Mouse (Mus musculus) mature B cell (primary cell): ENCODE results near the gene Nomo1.

Experiments used
- in situ Hi-C: fragments of 300-500 bp; cut with MboI; formaldehyde crosslinking; loops from 2 replicates; pipeline ENCODE4 v1.14.3; 2019

The Nomo1 gene

DNA sequence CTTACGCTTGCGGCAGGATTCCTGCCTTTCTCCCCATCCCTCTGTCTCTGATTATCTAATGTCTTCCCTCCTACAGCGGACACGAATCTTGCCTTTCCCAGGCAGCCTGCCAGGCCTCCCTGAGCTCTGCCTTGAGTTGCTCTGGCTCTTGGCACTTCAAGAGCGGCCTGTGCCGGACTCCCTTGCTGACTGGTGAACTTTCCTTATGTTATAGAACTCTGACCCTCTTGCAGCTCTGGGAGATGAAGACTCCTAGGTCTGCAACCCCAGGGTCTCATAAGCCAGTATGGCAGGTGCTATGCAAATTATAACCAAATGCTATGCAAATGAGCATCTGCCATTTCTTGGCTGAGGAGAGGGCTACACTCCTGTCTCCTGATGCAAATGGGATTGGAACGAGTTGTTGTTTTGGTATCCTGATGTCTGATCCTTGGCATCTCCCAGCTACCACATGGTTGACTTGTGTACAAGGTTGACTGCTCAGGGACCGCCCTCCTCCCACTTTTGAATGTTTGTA, 69.6 kb downstream of the Nomo1 start:
- in situ Hi-C loops: no loop called here

DNA sequence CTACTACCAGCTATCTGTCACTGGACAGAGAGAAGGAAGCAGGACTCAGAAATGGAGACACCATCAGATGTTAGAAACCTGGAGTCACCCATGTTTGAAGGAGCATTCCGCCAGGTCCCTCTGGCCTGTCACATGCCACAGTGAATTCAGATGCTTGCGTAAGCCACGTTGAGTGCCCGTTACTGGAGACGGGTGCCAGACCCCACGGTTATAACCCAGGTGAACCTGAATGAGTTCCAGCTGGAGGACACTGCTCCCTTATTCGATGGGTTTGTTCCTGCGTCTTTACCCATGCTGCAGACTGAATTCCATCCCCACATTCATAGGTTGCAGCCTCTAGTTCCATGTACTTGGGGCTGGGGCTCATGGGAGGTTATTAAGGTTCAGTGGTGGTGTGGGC, 70.3 kb downstream of the Nomo1 start:
- in situ Hi-C loops: no loop called here

DNA sequence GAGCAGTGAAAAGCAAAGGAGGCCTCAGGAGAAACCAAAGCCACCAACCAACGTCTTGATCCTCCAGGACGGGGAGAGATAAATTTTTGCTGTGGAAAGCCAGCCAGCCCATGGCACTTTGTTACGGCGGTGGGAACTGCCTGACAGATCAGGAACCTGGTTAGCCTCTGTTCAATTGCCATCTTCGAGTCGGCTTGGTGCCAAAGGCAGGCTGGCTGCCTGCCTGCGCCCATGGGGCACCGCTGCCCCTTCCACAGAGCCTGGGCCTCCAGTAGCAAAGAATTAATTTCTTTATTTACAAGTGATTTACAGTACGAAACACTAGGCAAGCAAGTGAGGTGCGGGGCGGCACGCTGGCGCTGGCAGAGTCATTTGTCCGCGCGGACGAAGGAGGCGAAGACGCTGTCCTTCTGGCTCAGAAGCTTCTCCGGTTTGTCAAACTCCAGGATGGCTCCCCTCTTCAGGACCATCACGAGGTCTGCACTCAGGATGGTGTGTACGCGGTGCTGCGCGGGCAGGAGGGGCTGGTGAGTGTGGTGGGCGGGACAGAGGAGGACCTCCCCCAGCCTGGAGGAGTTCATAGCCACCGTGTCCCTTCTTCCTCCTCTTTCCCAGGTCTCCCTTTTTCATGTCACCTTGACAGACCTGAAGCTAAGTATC, 70.9 kb downstream of the Nomo1 start:
- in situ Hi-C loops: no loop called here

DNA sequence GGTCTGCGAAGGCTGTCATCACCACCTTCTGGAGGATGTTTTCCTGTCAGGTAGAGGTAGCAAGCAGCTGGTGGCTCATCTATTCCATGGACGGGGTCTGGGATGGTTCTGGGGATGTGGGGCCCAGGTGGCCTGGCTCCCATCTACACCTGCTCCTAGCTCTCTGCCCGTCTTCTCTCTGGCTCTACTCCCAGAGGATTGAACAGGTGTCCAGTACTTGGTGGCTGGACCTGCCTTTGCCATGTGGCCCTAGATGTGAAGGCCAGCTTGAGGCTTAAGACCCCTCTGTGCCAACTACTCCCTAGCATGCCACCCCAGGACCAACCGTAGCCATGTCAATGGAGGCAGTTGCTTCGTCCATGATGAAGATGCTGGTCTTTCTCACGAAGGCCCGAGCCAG, 72.0 kb downstream of the Nomo1 start:
- in situ Hi-C loops: no loop called here

DNA sequence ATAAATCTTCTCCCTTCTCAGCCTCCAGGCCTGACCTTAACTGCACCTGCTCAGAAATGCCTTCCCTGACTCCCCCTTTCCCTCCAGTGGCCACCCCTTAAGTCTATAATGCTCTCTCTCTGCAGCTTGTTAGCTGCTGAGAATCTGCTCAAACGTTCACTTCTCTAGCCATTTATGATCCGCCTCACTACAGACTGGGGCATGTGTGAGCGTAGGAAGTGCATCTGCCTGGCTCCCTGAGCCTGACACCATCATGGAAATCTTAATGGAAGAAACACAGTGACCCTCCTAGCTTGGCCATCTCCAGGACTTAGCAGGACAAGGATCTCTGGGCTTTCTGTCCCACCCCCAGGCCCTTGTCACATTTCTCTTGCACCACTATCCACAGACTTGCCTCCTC, 76.6 kb downstream of the Nomo1 start:
- in situ Hi-C loops: no loop called here

DNA sequence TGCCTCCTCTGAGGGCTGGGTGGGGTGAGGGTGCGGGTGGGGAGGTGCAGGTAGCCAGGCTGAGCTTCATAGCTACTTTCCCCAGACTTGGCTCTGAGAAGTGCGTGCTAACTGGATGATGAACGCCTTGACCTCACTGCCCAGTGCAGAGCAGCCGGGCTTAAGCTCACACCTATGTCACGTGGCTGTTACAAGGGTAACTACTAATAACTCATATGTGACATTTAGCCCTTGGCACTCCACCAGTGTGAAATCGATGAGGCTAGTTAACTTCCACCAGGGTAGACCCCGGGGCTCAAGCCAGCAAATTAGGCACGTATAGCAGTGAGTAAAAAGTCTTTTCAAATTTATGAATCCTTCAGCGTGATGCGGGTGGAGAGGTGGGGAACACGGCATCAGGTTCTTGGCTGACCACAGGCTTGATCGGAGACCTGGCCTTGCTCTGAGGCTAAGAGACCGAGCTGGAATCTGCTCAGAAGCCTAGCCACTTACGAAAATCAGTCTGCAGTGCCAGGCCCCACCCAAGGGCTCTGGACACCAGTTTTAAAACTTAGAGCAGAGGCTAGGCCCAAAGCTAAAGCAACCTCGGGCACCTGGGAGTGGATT, 77.8 kb downstream of the Nomo1 start:
- in situ Hi-C loops: no loop called here

DNA sequence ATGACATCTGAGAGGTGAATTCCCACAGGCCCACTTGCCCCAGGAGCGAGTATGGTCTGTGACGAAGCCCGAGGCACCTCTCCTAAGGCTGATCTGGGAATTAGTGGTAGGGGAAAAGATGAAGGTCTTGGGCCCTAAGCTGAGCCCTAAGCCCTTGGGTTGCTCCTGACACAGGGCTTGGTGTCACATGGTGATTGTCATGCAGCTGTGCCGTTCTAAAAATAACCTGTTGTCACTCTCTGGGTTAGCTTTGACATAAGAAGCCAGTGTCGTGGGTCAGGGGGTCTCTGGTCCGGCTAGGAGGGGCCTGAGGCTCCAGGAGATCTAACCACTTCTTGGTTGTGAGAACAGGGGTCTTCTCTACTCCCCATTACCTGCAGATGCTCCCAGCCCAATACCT, 78.4 kb downstream of the Nomo1 start:
- in situ Hi-C loops: no loop called here

DNA sequence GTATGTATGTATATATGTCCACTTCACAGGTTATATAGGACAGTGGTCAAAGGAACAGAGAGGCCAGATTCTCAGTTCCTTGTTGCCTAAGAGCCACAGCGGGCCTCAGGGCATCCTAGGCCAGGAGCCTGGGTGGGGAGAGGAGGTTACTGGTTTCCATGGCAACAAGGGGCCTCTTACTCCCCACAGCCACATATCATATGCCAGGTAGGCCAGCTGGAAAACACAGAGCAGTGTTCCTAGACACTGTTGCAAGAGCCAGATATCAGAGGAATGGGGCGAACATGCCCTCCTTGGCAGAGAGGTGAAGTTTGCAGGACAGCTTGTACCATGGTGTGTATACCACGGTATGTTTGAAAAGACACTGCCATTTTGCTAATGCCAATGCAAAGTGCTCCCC, 79.9 kb downstream of the Nomo1 start:
- in situ Hi-C loops: no loop called here

DNA sequence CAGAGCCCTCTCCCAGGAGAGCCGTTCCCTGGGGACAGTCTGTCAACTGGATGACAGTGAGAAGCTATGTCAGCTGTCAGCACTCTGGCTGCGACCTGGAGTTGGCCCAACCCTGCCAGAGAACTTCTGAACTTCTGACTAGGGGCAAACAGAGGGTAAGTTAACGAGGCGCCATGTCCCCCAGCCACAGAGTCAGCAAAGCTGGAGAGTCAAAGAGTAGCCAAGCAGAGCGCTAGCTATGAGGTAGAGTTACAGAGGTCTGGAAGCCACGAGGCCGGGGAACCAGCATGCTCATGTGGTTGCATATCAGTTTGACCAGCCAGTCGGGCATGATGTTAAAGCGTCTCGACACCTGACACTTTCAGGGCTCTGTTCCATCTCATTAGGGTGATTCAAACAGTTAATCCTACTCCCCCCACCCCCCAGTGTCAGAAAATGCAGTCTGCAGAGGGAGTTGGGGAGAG, 82.7 kb downstream of the Nomo1 start:
- in situ Hi-C loops: no loop called here

DNA sequence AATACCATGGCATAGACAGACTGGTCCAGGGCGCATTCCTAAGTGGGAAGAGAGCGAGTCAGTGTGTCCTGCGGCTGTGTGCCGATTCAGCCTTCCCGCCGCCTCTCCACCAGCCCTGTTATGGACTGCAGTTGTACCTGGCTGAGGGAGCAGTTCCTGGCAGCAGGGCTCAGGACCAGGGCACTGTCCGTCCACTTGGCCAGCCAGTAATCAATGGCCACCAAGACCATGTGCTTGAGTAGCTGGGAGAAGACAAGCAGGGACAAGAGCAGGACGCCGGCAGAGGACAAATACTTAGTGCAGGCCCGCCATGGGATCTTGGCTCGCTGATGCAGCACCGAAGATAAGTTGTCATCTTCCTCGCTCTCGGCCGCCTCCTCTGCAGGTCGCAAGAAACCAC, 83.5 kb downstream of the Nomo1 start:
- in situ Hi-C loops: no loop called here

DNA sequence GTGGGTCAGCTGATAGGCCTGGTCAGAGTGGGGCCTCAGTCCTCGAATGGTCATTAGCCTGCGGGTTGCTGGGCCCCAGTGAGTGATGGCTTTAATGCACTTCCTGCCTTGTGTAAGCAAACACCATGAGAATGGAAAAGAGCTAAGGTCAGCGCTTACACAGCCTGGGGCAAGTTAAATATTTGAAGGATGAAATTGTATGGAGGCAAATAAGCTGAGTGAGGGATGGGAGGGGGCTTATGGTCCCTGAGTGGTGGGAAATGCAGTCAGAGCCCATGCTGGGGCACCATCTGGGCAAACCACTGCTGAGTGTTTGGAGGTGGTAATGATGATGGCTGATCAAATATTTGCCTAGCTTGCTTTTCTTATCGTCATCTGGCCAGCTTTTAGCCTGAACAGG, 89.5 kb downstream of the Nomo1 start:
- in situ Hi-C loops: no loop called here

DNA sequence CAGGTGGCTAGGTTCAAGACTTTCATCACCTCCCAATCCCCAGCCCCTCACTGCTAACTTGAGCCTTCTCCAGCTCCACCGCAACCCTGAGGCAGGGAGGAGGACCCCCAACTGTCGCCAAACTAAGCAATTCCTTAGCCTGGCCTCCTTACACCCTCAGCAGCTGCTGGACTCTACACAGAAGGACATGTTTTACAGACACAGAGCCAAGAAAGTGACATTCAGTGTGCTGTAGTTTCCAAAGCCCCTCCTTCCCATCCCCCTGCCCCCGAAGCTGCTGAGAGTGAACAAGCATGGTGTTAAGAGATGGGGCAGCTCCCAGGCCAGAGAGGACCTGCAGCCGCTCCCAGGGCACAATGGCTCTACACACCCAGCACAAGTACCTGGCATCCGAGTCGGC, 91.0 kb downstream of the Nomo1 start:
- in situ Hi-C loops: no loop called here

DNA sequence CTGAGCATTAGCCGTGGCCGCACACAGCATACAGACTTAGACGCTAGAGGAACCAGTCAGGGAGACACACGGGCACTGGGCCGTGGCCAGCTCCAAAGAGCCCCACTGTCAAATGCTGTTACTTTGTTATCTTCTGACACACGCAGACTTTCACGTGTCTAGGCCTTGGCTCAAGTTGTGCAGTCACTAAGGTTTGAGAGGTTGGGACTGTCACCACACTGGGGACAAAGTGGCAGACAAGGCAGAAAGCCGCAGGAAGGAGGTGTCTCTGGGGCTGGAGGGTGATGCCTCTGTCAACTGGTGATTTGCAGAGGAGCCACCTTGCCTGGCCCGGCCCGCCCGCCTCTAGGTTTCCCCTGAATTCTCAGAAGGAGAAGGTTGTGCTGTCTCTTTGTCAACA, 91.8 kb downstream of the Nomo1 start:
- in situ Hi-C loops: no loop called here

DNA sequence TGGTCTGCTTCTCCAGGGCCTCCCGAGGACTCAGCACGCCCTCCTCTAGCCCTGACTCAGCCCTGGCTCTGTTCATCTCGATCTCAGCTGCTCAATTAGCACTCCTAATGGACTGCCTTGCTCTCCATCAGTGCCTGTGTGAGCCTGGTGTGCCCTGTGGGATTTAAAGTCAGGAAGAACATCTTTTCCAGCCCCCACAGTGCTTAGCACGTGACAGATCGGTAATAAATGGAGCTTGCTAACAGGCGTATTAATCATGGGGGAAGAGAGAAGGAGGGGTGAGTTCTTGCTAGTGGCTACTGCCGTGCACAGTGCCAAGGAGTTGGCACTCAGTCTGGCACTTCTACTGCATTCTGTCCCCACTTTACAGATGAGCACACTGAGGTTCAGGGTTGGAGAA, 94.7 kb downstream of the Nomo1 start:
- in situ Hi-C loops: no loop called here

DNA sequence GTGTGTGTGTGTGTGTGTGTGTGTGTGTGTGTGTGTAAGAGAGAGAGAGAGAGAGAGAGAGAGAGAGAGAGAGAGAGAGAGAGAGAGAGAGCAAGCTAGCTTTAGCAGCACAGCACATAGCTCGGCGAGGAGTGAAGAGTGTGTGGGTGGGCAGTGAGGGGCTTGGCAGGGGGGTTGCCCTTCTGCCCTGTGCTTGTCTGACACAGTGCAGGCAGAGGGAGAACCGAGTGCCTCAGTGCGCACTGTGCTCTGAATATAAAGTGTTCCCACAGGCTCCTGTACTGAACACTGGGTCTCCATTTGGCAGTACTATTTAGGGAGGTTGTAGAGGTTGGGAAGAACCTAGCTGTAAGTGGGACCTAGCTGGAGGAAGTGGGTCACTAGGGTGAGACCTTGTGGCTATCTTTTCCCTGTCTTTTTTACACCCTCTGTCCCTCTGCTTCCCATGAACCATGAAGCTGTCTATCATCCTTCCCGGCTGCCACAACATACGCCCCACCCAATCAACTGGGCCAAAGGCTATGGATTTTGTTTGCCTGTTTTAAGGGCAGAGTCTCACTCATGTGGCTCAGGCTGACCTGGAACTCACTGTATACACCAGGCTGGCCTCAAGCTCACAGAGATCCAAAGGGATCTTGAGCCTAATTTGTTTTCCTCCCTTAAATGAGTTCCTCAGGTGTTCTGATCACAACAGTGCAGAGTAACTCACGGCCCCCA, 96.1 kb downstream of the Nomo1 start:
- in situ Hi-C loops: no loop called here

DNA sequence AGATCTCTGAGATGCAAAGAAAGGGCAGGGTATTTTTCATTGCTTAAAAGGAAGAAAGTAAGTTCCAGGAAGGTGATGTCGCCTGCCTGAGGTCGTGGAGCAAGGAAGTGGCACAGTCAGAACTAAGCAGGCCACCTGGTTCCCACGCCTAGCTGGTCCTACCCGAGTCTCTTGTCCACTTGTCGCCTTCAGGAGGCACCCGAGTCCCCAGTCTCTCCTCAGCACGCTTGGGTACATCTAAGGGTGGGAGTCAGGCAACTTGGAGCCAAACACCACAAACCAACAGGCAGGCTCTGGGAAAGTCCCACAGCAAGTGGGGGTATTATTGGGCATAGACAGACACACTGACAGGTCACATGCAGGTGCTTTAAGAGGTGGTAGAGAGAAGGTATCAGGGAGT, 97.2 kb downstream of the Nomo1 start:
- in situ Hi-C loops: no loop called here

DNA sequence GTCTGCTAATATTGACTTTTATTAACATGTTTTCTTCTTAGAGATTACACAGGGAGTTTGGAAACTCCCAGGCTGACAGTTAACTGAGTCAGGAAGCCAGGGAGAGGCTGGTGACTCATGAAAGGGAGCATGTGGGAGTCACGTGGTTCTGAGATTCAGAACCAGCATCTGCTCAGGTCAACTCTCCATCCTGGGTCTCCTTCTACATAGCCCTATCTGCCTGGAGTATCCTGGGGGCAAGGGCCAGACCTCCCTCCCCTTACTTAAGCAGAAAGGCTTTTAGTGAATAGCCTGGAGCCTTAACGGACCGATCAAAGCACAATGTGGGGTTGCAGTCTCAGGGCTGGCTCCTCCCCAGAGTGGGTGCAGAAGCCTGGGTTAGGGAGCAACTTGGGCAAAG, 97.8 kb downstream of the Nomo1 start:
- in situ Hi-C loops: no loop called here

DNA sequence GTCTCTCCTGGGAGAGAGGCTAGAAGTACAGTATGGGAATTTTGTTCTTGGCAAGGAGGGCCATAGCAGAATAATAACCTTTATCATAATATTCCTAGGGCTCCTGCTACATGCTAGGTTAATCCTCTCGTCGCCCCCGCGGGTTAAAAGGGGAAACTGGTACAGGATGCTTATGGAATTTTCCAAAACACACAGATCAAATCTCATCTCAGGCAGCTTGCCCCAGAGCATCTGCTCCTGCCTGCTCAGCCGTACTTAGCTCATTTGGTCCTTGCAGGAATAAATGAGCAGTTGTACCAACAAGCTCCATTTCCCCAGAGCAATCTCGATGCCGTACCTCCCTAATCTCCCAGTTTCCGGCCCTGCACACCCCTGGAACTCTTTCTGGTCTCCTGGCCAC, 98.3 kb downstream of the Nomo1 start:
- in situ Hi-C loops: no loop called here

DNA sequence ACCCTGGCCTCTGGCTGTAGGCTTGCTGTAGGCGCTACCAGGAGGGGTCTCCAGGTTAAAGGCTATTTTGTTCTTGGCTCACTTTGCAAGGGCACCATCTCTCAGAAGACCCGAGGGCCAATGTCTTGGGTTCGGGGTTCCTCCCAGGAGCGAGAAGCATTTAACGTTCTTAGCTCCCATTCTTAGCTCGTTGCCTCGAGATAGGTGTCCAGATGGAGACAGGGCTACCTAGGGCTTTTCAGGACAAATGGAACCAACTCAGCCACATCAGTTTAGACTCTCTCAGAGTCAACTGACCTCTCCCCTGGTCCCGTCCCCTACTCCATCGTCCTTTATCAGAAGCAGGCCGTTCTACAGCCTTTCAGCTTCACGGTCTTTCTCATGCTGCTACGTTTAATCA, 98.7 kb downstream of the Nomo1 start:
- in situ Hi-C loops: no loop called here
